Mouse (Mus musculus): Measurements from ENCODE around the gene Obscn. TPM values are rescaled to one million over a fixed set of nuclear protein-coding genes. Genes with fewer than 3 reads are reported as not detected.

Gene Obscn
- 1,000 to 10,000 TPM; 1,684 to 1,873 TPM for total RNA-seq (2021)
- long read RNA-seq, experiment 1, partial matches to known transcripts: 499 of 573 reads
- long read RNA-seq, experiment 1, other reads (novel, unspliced or antisense): 74 of 573 reads
- long read RNA-seq, experiment 2, partial matches to known transcripts: 361 of 539 reads
- long read RNA-seq, experiment 2, other reads (novel, unspliced or antisense): 178 of 539 reads

- peak; percentile 43 for DNase-seq (ENCODE audit: low spot score)
Measured at GRCm38 (mm10) chr11:59135904-59136452, at the start of gene Obscn. Gene Obscn (minus strand): TSS chr11:59136402.

GRCm38 (mm10) chr11:59185490-59185889 is 49.3 kb upstream of the Obscn start:
- no peak for DNase-seq (ENCODE audit: low spot score)

GRCm38 (mm10) chr11:59183821-59184220 is 47.6 kb upstream of the Obscn start:
- DNase-seq (ENCODE audit: low spot score): peak; percentile 85

- DNase-seq (ENCODE audit: low spot score): peak; percentile 60
Measured at GRCm38 (mm10) chr11:59182864-59183331, 46.7 kb upstream of the Obscn start, which contains the start of gene Gjc2. Gene Gjc2 (minus strand): TSS chr11:59183213.

GRCm38 (mm10) chr11:59176921-59177320 is 40.7 kb upstream of the Obscn start:
- no peak for DNase-seq (ENCODE audit: low spot score)

- no peak for DNase-seq (ENCODE audit: low spot score)
Measured at GRCm38 (mm10) chr11:59176475-59176874, 40.3 kb upstream of the Obscn start.

- DNase-seq (ENCODE audit: low spot score): no peak
Measured at GRCm38 (mm10) chr11:59174189-59174838, 38.1 kb upstream of the Obscn start.

GRCm38 (mm10) chr11:59170549-59170948 is 34.3 kb upstream of the Obscn start:
- no peak for DNase-seq (ENCODE audit: low spot score)

GRCm38 (mm10) chr11:59169807-59170206 is 33.6 kb upstream of the Obscn start:
- no peak for DNase-seq (ENCODE audit: low spot score)

- no peak for DNase-seq (ENCODE audit: low spot score)
Measured at GRCm38 (mm10) chr11:59165616-59166241, 29.5 kb upstream of the Obscn start.

- DNase-seq (ENCODE audit: low spot score): no peak
Measured at GRCm38 (mm10) chr11:59164384-59164783, 28.2 kb upstream of the Obscn start.

GRCm38 (mm10) chr11:59163255-59164236 is 27.3 kb upstream of the Obscn start, which contains the start of gene Iba57:
Gene Iba57 (minus strand): TSS chr11:59163739.
- peak; percentile 98 for DNase-seq (ENCODE audit: low spot score)

GRCm38 (mm10) chr11:59162443-59163254 is 26.4 kb upstream of the Obscn start:
- DNase-seq (ENCODE audit: low spot score): no peak

- DNase-seq (ENCODE audit: low spot score): peak; percentile 67
Measured at GRCm38 (mm10) chr11:59161398-59161797, 25.2 kb upstream of the Obscn start.

- no peak for DNase-seq (ENCODE audit: low spot score)
Measured at GRCm38 (mm10) chr11:59159558-59159957, 23.4 kb upstream of the Obscn start.

GRCm38 (mm10) chr11:59159099-59159498 is 22.9 kb upstream of the Obscn start:
- no peak for DNase-seq (ENCODE audit: low spot score)

- no peak for DNase-seq (ENCODE audit: low spot score)
Measured at GRCm38 (mm10) chr11:59155900-59156299, 19.7 kb upstream of the Obscn start.

GRCm38 (mm10) chr11:59154220-59154619 is 18.0 kb upstream of the Obscn start:
- no peak for DNase-seq (ENCODE audit: low spot score)

- DNase-seq (ENCODE audit: low spot score): no peak
Measured at GRCm38 (mm10) chr11:59151729-59152128, 15.5 kb upstream of the Obscn start.

- DNase-seq (ENCODE audit: low spot score): no peak
Measured at GRCm38 (mm10) chr11:59149302-59149701, 13.1 kb upstream of the Obscn start.

Measured in gastrocnemius, adult 18-20 months (tissue).